Mouse (Mus musculus): Measurements from ENCODE around the gene Ppy.

DNA sequence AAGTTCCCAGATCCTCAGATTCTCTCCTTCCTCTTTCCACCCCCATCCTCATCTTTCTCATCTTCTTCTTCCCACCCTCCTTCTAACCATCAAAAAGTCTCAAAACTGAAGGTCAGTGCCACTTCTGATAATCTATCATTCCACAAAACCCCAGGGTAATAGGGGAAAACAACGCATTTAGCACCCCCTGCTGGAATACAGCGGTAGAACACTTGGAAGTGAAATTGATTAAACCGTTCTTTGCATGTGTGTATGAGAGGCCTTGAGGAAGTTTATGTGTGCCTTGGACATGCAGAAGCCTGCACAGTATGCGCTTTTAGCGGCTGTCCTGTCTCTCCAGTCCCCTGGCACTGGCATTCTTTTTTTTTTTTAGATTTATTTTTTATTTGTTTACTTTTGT is 39.4 kb upstream of the Ppy start:
- peak; percentile 32 for TF ChIP-seq CTCF (IDR thresholded peaks at IDR 0.05; ENCODE audit: low read depth, low read length)
- TF ChIP-seq POLR2A (IDR thresholded peaks at IDR 0.05; ENCODE audit: insufficient read depth, low read length), result no peak
- no peak for TF ChIP-seq EP300 (IDR thresholded peaks at IDR 0.05; ENCODE audit: insufficient read depth, low read depth, low read length)

All from ES-Bruce4 (cell line).